Mouse (Mus musculus) frontal cortex, postnatal 36 days (tissue): ENCODE measurements at regions not wholly inside any gene's neighbourhood (a gene's known extent, or its start where the extent isn't known, plus 50 kb on each side); places are given as distances from the start of the nearest gene placed in this dataset.

Source experiments
- DNase-seq, 2 experiments: peaks; one replicate each; pipeline ENCODE4 v3.0.0; 2022; ENCODE audit warnings: low spot score in 2 of 2

DNA sequence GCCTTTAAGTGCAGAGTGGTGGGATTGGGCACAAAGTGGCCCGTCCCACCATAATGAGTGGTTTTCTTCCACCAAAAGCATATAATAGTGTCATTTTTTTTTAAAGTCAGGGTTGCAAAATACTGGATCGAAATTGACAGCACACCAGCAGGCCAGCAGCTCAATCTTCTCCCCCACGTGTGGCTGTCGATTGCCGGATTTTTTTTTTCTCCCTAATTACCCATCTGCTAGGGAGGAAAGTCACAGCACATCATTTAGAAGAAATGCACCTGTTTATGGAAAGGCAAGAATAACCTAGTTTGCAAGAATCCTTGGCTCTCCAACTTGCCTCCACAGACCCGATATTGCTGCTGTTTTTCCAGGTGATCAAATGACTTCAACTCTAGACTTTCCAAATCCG is 464.9 kb downstream of the Dok5 start:
- no peak for DNase-seq

GRCm38 (mm10) chr2:171192181-171192580 is 460.6 kb downstream of the Dok5 start:
- DNase-seq: no peak
